14 mouse cellular contexts compared by ENCODE assay signal in the genomic region with DNA sequence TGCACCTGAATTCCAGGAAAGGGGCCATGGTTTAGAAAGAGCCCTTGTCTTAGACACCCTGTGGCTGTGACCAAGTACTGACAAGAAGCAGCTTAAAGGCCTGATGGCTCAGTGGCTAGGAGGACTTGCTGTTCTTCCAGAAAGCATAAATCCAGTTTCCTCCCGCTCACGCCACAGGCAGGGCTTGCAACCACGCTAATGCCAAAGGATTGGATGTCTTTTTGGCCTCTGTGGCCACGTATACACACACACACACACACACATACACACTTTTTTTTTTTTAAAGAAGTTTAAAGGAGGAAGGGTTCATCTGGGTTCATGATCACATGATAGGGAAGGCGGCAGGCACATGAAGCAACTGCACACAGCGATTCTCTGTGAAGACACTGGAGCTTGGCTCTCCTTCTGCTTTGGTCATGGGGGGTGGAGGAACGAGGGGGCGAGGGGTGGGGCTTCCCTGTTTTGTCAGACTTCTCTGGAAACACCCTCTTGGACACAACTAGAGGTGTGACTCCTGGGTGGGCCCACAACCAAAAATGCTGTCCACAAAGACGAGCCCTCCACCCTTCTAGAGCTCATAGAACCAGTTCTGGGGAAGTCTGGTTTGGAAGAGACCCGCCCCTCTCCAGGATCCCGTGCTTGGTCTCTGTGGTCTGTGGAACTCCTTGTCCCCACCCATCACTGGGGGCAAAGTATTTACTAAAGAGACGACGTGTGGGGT. TPM values are rescaled to one million over a fixed set of nuclear protein-coding genes. Genes with fewer than 3 reads are reported as not detected.
A peak's percentile ranks its signal among the peaks of the same experiment; 100 is the strongest.
DNase-seq lines count a peak whose midpoint lies in the region; ATAC-seq and TF ChIP-seq lines count a peak whose summit lies in the region.
"Had no signal": no experiment of that assay in that cellular context is flagged by ENCODE, and none has a peak within 500 bp of the region (broad histone marks: within the 10 kb centered on the region; RNA-seq: fewer than 3 reads in every experiment).

No protein-coding gene starts in this region.

- H3K27ac ChIP-seq in intestine, embryonic 16.5 days (ENCODE audit: low read length) = no peak overlapping the region
- no peak overlapping the region for H3K27ac ChIP-seq in intestine, embryonic 15.5 days
- H3K27ac ChIP-seq in ES-Bruce4 (ENCODE audit: insufficient read depth, low read length) = peak overlapping the region; percentile 97
- peak overlapping the region; percentile 69 for H3K27ac ChIP-seq in MEL (ENCODE audit: control insufficient read depth, low read depth, low read length)
- no peak overlapping the region for H3K27ac ChIP-seq in midbrain, embryonic 13.5 days
- H3K27ac ChIP-seq: kidney, embryonic 15.5 days; liver, embryonic 13.5 days had no signal

- no peak for ATAC-seq in intestine, embryonic 16.5 days
- no peak for ATAC-seq in intestine, embryonic 15.5 days
- peak; percentile 79 for ATAC-seq in granulocyte monocyte progenitor cell, adult 5-6 weeks (replicated peaks; ENCODE audit: poor library complexity, severe bottlenecking)
- no peak for ATAC-seq in midbrain, embryonic 13.5 days
- ATAC-seq: forebrain, embryonic 16.5 days had no signal

- H3K4me3 ChIP-seq in intestine, embryonic 16.5 days (ENCODE audit: low read length) = no peak overlapping the region
- no peak overlapping the region for H3K4me3 ChIP-seq in intestine, embryonic 15.5 days (replicated peaks)
- H3K4me3 ChIP-seq in ES-Bruce4 (ENCODE audit: low read depth, low read length) (no peak overlapping the region), MEL (ENCODE audit: control insufficient read depth in 1 of 2, insufficient read depth in 1 of 2, low read depth in 2 of 2, low read length in 2 of 2) (peak overlapping the region in 1 of 2 experiments; percentile 5; a peak in 1 of 4 replicates)
- no peak overlapping the region for H3K4me3 ChIP-seq in midbrain, embryonic 13.5 days (replicated peaks)
- H3K4me3 ChIP-seq: kidney, embryonic 15.5 days; liver, embryonic 13.5 days had no signal

- peak; percentile 83 for DNase-seq in MEL (ENCODE audit: low read depth, low spot score)
- no peak for DNase-seq in adrenal gland, adult 18-20 months (ENCODE audit: low spot score in 2 of 2)
- DNase-seq in retina, embryonic 14.5 days (ENCODE audit: low spot score) = no peak
- DNase-seq: adrenal gland, adult 8-10 months; cerebellum, adult 18-20 months; liver, embryonic 13.5 days had no signal

- TF ChIP-seq CTCF in ES-Bruce4 (IDR thresholded peaks at IDR 0.05; ENCODE audit: low read depth, low read length) = no peak
- TF ChIP-seq CTCF in MEL (IDR thresholded peaks at IDR 0.05 in 2 of 3, conservative IDR thresholded peaks at IDR 0.05 in 1 of 3; ENCODE audit: control insufficient read depth in 1 of 3, insufficient read depth in 1 of 3, low read depth in 2 of 3, low read length in 3 of 3, poor library complexity in 1 of 3, severe bottlenecking in 1 of 3) = no peak

- no peaks in the 10 kb centered on the region for H3K79me2 ChIP-seq in MEL (ENCODE audit: control insufficient read depth, insufficient read depth, low read length, poor library complexity)

- no peak for TF ChIP-seq POLR2A in ES-Bruce4 (IDR thresholded peaks at IDR 0.05; ENCODE audit: insufficient read depth, low read length)
- TF ChIP-seq POLR2A in MEL (IDR thresholded peaks at IDR 0.05; ENCODE audit: control insufficient read depth in 1 of 2, insufficient read depth in 1 of 2, low read depth in 1 of 2, low read length in 2 of 2, poor library complexity in 1 of 2) = no peak; a peak in 2 of 4 replicates

- H3K9me3 ChIP-seq in intestine, embryonic 16.5 days (ENCODE audit: control insufficient read depth, low read length) = no peaks in the 10 kb centered on the region
- H3K9me3 ChIP-seq in intestine, embryonic 15.5 days = no peaks in the 10 kb centered on the region
- H3K9me3 ChIP-seq in ES-Bruce4 (replicated peaks; ENCODE audit: control insufficient read depth, insufficient read depth, low read length, poor library complexity, severe bottlenecking) (no peaks in the 10 kb centered on the region), MEL (replicated peaks; ENCODE audit: insufficient read depth, low read length) (no peaks in the 10 kb centered on the region)
- H3K9me3 ChIP-seq in midbrain, embryonic 13.5 days = no peaks in the 10 kb centered on the region
- H3K9me3 ChIP-seq: kidney, embryonic 15.5 days; liver, embryonic 13.5 days had no signal

- 0 out of 2 replicates have a peak overlapping the region, but pooled peaks have one; percentile 26 for H3K9ac ChIP-seq in intestine, embryonic 16.5 days (ENCODE audit: low read depth, low read length)
- H3K9ac ChIP-seq in intestine, embryonic 15.5 days = no peak overlapping the region
- H3K9ac ChIP-seq in ES-Bruce4 (ENCODE audit: low read depth, poor library complexity, severe bottlenecking) (peak overlapping the region; percentile 30), MEL (ENCODE audit: control insufficient read depth, low read depth, low read length, poor library complexity, severe bottlenecking) (peak overlapping the region; percentile 38)
- no peak overlapping the region for H3K9ac ChIP-seq in midbrain, embryonic 13.5 days (replicated peaks)
- H3K9ac ChIP-seq: kidney, embryonic 15.5 days; liver, embryonic 13.5 days had no signal

- TF ChIP-seq EP300 in ES-Bruce4 (IDR thresholded peaks at IDR 0.05; ENCODE audit: insufficient read depth, low read depth, low read length) = peak; percentile 87
- TF ChIP-seq EP300 in MEL (IDR thresholded peaks at IDR 0.05; ENCODE audit: low read depth in 1 of 2, low read length in 2 of 2) = peak; percentile 15 to 37; a peak in 1 of 4 replicates

- no peak for TF ChIP-seq RAD21 in MEL (IDR thresholded peaks at IDR 0.05; ENCODE audit: low read depth, low read length)

- H3K27me3 ChIP-seq in intestine, embryonic 16.5 days (replicated peaks; ENCODE audit: control insufficient read depth, insufficient read depth, low read length) = no peaks in the 10 kb centered on the region
- no peaks in the 10 kb centered on the region for H3K27me3 ChIP-seq in intestine, embryonic 15.5 days (replicated peaks)
- H3K27me3 ChIP-seq in ES-Bruce4 (ENCODE audit: control insufficient read depth, insufficient read depth, low read length, poor library complexity, severe bottlenecking) (no peaks in the 10 kb centered on the region), MEL (ENCODE audit: control insufficient read depth in 1 of 2, insufficient read depth in 2 of 2, low read length in 2 of 2) (no peaks in the 10 kb centered on the region)
- H3K27me3 ChIP-seq in midbrain, embryonic 13.5 days = no peaks in the 10 kb centered on the region
- H3K27me3 ChIP-seq: kidney, embryonic 15.5 days had no signal

- H3K4me2 ChIP-seq in intestine, embryonic 16.5 days (ENCODE audit: low read depth, low read length) = no peak overlapping the region
- H3K4me2 ChIP-seq in intestine, embryonic 15.5 days (replicated peaks) = no peak overlapping the region
- H3K4me2 ChIP-seq in midbrain, embryonic 13.5 days (replicated peaks) = no peak overlapping the region
- H3K4me2 ChIP-seq: kidney, embryonic 15.5 days; liver, embryonic 13.5 days; midbrain, embryonic 11.5 days had no signal

- H3K4me1 ChIP-seq in intestine, embryonic 16.5 days (ENCODE audit: control insufficient read depth, insufficient read depth, low read length) = peaks cover 18% of the 10 kb centered on the region; the same call in 1 of the 2 replicates
- H3K4me1 ChIP-seq in intestine, embryonic 15.5 days (replicated peaks) = peaks cover 17% of the 10 kb centered on the region
- peaks cover 23% of the 10 kb centered on the region for H3K4me1 ChIP-seq in ES-Bruce4 (ENCODE audit: control insufficient read depth, insufficient read depth, low read length)
- peaks cover 29 to 32% of the 10 kb centered on the region in 2 experiments for H3K4me1 ChIP-seq in MEL (ENCODE audit: control insufficient read depth in 1 of 2, insufficient read depth in 2 of 2, low read length in 2 of 2)
- peaks cover 12% of the 10 kb centered on the region for H3K4me1 ChIP-seq in midbrain, embryonic 13.5 days (replicated peaks)

- H3K36me3 ChIP-seq in intestine, embryonic 16.5 days (ENCODE audit: control insufficient read depth, insufficient read depth, low read length) = no peaks in the 10 kb centered on the region
- no peaks in the 10 kb centered on the region for H3K36me3 ChIP-seq in intestine, embryonic 15.5 days
- H3K36me3 ChIP-seq in ES-Bruce4 (ENCODE audit: control insufficient read depth, insufficient read depth, low read length, poor library complexity, severe bottlenecking) (no peaks in the 10 kb centered on the region), MEL (ENCODE audit: control insufficient read depth in 1 of 2, insufficient read depth in 2 of 2, low read length in 2 of 2) (peaks cover 0 to 34% of the 10 kb centered on the region in 2 experiments; a peak in 2 of 4 replicates)
- 0 out of 2 replicates have a peak, but pooled peaks cover 6% of the 10 kb centered on the region for H3K36me3 ChIP-seq in midbrain, embryonic 13.5 days

- WGBS in intestine, embryonic 16.5 days = 70% methylated on average over 13 of the region's 13 CpGs
- 69% methylated on average over 13 of the region's 13 CpGs for WGBS in intestine, embryonic 15.5 days
- 74% methylated on average over 13 of the region's 13 CpGs for WGBS in midbrain, embryonic 13.5 days

TF ChIP-seq in MEL, 35 proteins besides CTCF, POLR2A, EP300 and RAD21 (continues in another document):
- peak in 1 of 2 experiments; percentile 67; a peak in 2 of 4 replicates for TF ChIP-seq USF2 (IDR thresholded peaks at IDR 0.05; ENCODE audit: borderline replicate concordance in 1 of 2, insufficient read depth in 1 of 2, low read depth in 1 of 2, low read length in 2 of 2)
- TF ChIP-seq HCFC1 (IDR thresholded peaks at IDR 0.05; ENCODE audit: low read depth, low read length) = peak; percentile 56; the same call in 1 of the 2 replicates
- no peak for TF ChIP-seq MAFK (IDR thresholded peaks at IDR 0.05; ENCODE audit: borderline replicate concordance, low read depth, low read length)
- peak; percentile 51 for TF ChIP-seq SIN3A (IDR thresholded peaks at IDR 0.05; ENCODE audit: low read length)
- TF ChIP-seq MEF2A (IDR thresholded peaks at IDR 0.05; ENCODE audit: extremely low read depth, insufficient replicate concordance, low read depth, low read length, poor library complexity, severe bottlenecking) = no peak

RNA-seq across cellular contexts. Expression of gene Sec14l1, which starts 26.5 kb away (rescaled TPM):
- 28.5 and 29.5 TPM in 2 replicates for polyA plus RNA-seq in intestine, embryonic 16.5 days (2015; fragmentation: Nextera tagmentation; extraction: Ambion mirVana)
- polyA plus RNA-seq in intestine, embryonic 15.5 days (2015; fragmentation: Nextera tagmentation; extraction: Ambion mirVana) = 30.4 and 30.7 TPM in 2 replicates
- 77.5 and 77.7 TPM in 2 replicates for polyA plus RNA-seq in ES-Bruce4 (2011; ENCODE audit: insufficient read depth, insufficient read length, low read depth, missing spikeins)
- total RNA-seq in MEL (2012; rRNA removed) = 42.0 and 44.6 TPM in 2 replicates
- polyA plus RNA-seq in MEL (2012; ENCODE audit: insufficient read depth in 1 of 2, insufficient read length in 2 of 2, low read depth in 1 of 2, low replicate concordance in 2 of 2, missing spikeins in 1 of 2) = 10 to 100 TPM in 1 of 2 experiments, not detected in 1; 55.9 TPM
- total RNA-seq in granulocyte monocyte progenitor cell, adult 5-6 weeks (2014; fragmentation: Nextera tagmentation) = 10.8 and 13.3 TPM in 2 replicates
- 9.8 and 12.8 TPM in 2 replicates for total RNA-seq in granulocyte monocyte progenitor cell, adult 5-6 weeks (2017)
- polyA plus RNA-seq in midbrain, embryonic 13.5 days (2015; fragmentation: Nextera tagmentation; extraction: Ambion mirVana) = 62.4 and 67.0 TPM in 2 replicates
- total RNA-seq in adrenal gland, adult 18-20 months (2021) = 100 to 1,000 TPM; 106 to 159 TPM

Comparison
In these comparisons a context has a peak if more than half of its experiments do, and no peak if none do; other contexts are left out.
1. H3K9ac ChIP-seq: peak in intestine, embryonic 16.5 days (single experiment), ES-Bruce4 (single experiment) and MEL (single experiment); none in intestine, embryonic 15.5 days (single experiment) and midbrain, embryonic 13.5 days (single experiment).
2. H3K27ac ChIP-seq: peak in ES-Bruce4 (single experiment) and MEL (single experiment); none in intestine, embryonic 16.5 days (single experiment), intestine, embryonic 15.5 days (single experiment) and midbrain, embryonic 13.5 days (single experiment).